Mouse (Mus musculus) MEL (cell line): ENCODE data around the gene Parva. TPM values are rescaled to one million over a fixed set of nuclear protein-coding genes. Genes with fewer than 3 reads are reported as not detected.

Source experiments
- DNase-seq: peaks from one replicate; pipeline ENCODE4 v3.0.0; 2011; ENCODE audit warnings: low read depth, low spot score
- H3K27ac ChIP-seq: 2 replicates; pipeline ENCODE4 v1.5.1; 2012; ENCODE audit warnings: low read depth, mild to moderate bottlenecking, control low read depth, low read length, moderate library complexity; ENCODE audit not compliant: control insufficient read depth
- H3K27me3 ChIP-seq, 2 experiments: fragments of 150-350 bp in 1 of 2; sonication (generic) in 1 of 2; 2 replicates each; pipeline ENCODE4 v1.6.1; 2012; ENCODE audit warnings: low read length in 2 of 2, mild to moderate bottlenecking in 2 of 2, improper control_type of control experiment in 1 of 2, moderate library complexity in 1 of 2; ENCODE audit not compliant: insufficient read depth in 2 of 2, control insufficient read depth in 1 of 2
- H3K36me3 ChIP-seq, 2 experiments: 2 replicates each; pipeline ENCODE4 v1.6.1; 2012 to 2014; ENCODE audit warnings: low read length in 2 of 2, improper control_type of control experiment in 1 of 2, inconsistent platforms in 1 of 2, mild to moderate bottlenecking in 1 of 2; ENCODE audit not compliant: insufficient read depth in 2 of 2, control insufficient read depth in 1 of 2
- H3K4me1 ChIP-seq, 2 experiments: fragments of 150-350 bp in 1 of 2; sonication (generic) in 1 of 2; 2 replicates each; pipeline ENCODE4 v1.6.1; 2012; ENCODE audit warnings: low read length in 2 of 2, improper control_type of control experiment in 1 of 2, mild to moderate bottlenecking in 1 of 2; ENCODE audit not compliant: insufficient read depth in 2 of 2, control insufficient read depth in 1 of 2
- H3K4me3 ChIP-seq, 2 experiments: fragments of 150-350 bp in 1 of 2; sonication (generic) in 1 of 2; 2 replicates each; pipeline ENCODE4 v1.5.1; 2012; ENCODE audit warnings: low read depth in 2 of 2, low read length in 2 of 2, mild to moderate bottlenecking in 2 of 2, moderate library complexity in 2 of 2, control low read depth in 1 of 2, improper control_type of control experiment in 1 of 2; ENCODE audit not compliant: control insufficient read depth in 1 of 2, insufficient read depth in 1 of 2
- H3K79me2 ChIP-seq: 2 replicates; pipeline ENCODE4 v1.6.1; 2012; ENCODE audit warnings: mild to moderate bottlenecking, low read length, moderate library complexity; ENCODE audit not compliant: control insufficient read depth, poor library complexity, insufficient read depth
- H3K9ac ChIP-seq: 2 replicates; pipeline ENCODE4 v1.6.1; 2012; ENCODE audit warnings: low read depth, mild to moderate bottlenecking, control low read depth, low read length, moderate library complexity; ENCODE audit not compliant: control insufficient read depth, poor library complexity, severe bottlenecking
- H3K9me3 ChIP-seq: fragments of 150-350 bp; sonication (generic); replicated peaks from 2 replicates; pipeline ENCODE4 v1.6.1; 2012; ENCODE audit warnings: mild to moderate bottlenecking, low read length, improper control_type of control experiment, moderate library complexity; ENCODE audit not compliant: insufficient read depth
- BHLHE40 ChIP-seq: IDR thresholded peaks from 2 replicates; pipeline ENCODE4 v1.6.1; 2012; ENCODE audit warnings: low read depth, mild to moderate bottlenecking, inconsistent platforms, low read length, improper control_type of control experiment, borderline replicate concordance
- CHD1 ChIP-seq: IDR thresholded peaks from 2 replicates; pipeline ENCODE4 v1.6.1; 2012; ENCODE audit warnings: low read depth, mild to moderate bottlenecking, inconsistent platforms, low read length, improper control_type of control experiment
- CHD2 ChIP-seq: IDR thresholded peaks from 2 replicates; pipeline ENCODE4 v1.6.1; 2011; ENCODE audit warnings: low read length, improper control_type of control experiment
- CTCF ChIP-seq, 3 experiments: IDR thresholded peaks in 2 of 3; conservative IDR thresholded peaks in 1 of 3; 2 replicates each; pipeline ENCODE4 v1.5.1; 2011 to 2012; ENCODE audit warnings: low read length in 3 of 3, low read depth in 2 of 3, mild to moderate bottlenecking in 2 of 3, improper control_type of control experiment in 1 of 3, inconsistent platforms in 1 of 3, mixed read lengths in 1 of 3, moderate library complexity in 1 of 3; ENCODE audit not compliant: control insufficient read depth in 1 of 3, insufficient read depth in 1 of 3, poor library complexity in 1 of 3, severe bottlenecking in 1 of 3
- ELF1 ChIP-seq: IDR thresholded peaks from 2 replicates; pipeline ENCODE4 v1.6.1; 2014; ENCODE audit warnings: low read depth, mild to moderate bottlenecking, inconsistent platforms, low read length, improper control_type of control experiment, moderate library complexity
- ETS1 ChIP-seq: IDR thresholded peaks from 2 replicates; pipeline ENCODE4 v1.6.1; 2012; ENCODE audit warnings: low read depth, mild to moderate bottlenecking, inconsistent platforms, low read length, improper control_type of control experiment, moderate library complexity
- GABPA ChIP-seq: IDR thresholded peaks from 2 replicates; pipeline ENCODE4 v1.6.1; 2012; ENCODE audit warnings: low read depth, mild to moderate bottlenecking, inconsistent platforms, low read length, improper control_type of control experiment, moderate library complexity
- HCFC1 ChIP-seq: IDR thresholded peaks from 2 replicates; pipeline ENCODE4 v1.6.1; 2012; ENCODE audit warnings: low read depth, mild to moderate bottlenecking, inconsistent platforms, low read length, improper control_type of control experiment, moderate library complexity
- KAT2A ChIP-seq: conservative IDR thresholded peaks from 2 replicates; pipeline ENCODE4 v1.6.1; 2012; ENCODE audit warnings: low read depth, low read length, improper control_type of control experiment, inconsistent platforms
- MAFK ChIP-seq: IDR thresholded peaks from 2 replicates; pipeline ENCODE4 v1.6.1; 2011; ENCODE audit warnings: low read depth, mild to moderate bottlenecking, low read length, improper control_type of control experiment, borderline replicate concordance
- MAZ ChIP-seq: IDR thresholded peaks from 2 replicates; pipeline ENCODE4 v1.6.1; 2012; ENCODE audit warnings: low read depth, mild to moderate bottlenecking, inconsistent platforms, low read length, improper control_type of control experiment
- NRF1 ChIP-seq: IDR thresholded peaks from 2 replicates; pipeline ENCODE4 v1.6.1; 2014; ENCODE audit warnings: low read depth, mild to moderate bottlenecking, inconsistent platforms, low read length, improper control_type of control experiment, moderate library complexity; ENCODE audit not compliant: poor library complexity, insufficient read depth, severe bottlenecking
- POLR2A ChIP-seq, 2 experiments: IDR thresholded peaks; 2 replicates each; pipeline ENCODE4 v1.6.1; 2011 to 2012; ENCODE audit warnings: low read length in 2 of 2, mild to moderate bottlenecking in 2 of 2, control low read depth in 1 of 2, improper control_type of control experiment in 1 of 2, low read depth in 1 of 2, moderate library complexity in 1 of 2; ENCODE audit not compliant: control insufficient read depth in 1 of 2, insufficient read depth in 1 of 2, poor library complexity in 1 of 2
- POLR2AphosphoS2 ChIP-seq: IDR thresholded peaks from 2 replicates; pipeline ENCODE4 v1.6.1; 2011; ENCODE audit warnings: low read length, improper control_type of control experiment
- POLR2AphosphoS5 ChIP-seq: IDR thresholded peaks from 2 replicates; pipeline ENCODE4 v1.6.1; 2012; ENCODE audit warnings: low read depth, borderline replicate concordance, mild to moderate bottlenecking, inconsistent platforms, low read length, moderate library complexity, mixed read lengths
- RCOR1 ChIP-seq: IDR thresholded peaks from 2 replicates; pipeline ENCODE4 v1.6.1; 2012; ENCODE audit warnings: low read depth, mild to moderate bottlenecking, inconsistent platforms, low read length, improper control_type of control experiment
- TBP ChIP-seq: IDR thresholded peaks from 2 replicates; pipeline ENCODE4 v1.8.0; 2011; ENCODE audit warnings: low read depth, low read length, improper control_type of control experiment
- TCF12 ChIP-seq: IDR thresholded peaks from 2 replicates; pipeline ENCODE4 v1.6.1; 2014; ENCODE audit warnings: low read depth, mild to moderate bottlenecking, inconsistent platforms, low read length, improper control_type of control experiment, moderate library complexity
- UBTF ChIP-seq: IDR thresholded peaks from 2 replicates; pipeline ENCODE4 v1.6.1; 2012; ENCODE audit warnings: low read depth, mild to moderate bottlenecking, inconsistent platforms, low read length, improper control_type of control experiment, moderate library complexity, borderline replicate concordance; ENCODE audit not compliant: insufficient read depth
- ZC3H11A ChIP-seq: IDR thresholded peaks from 2 replicates; pipeline ENCODE4 v1.6.1; 2012; ENCODE audit warnings: low read depth, mild to moderate bottlenecking, inconsistent platforms, low read length, improper control_type of control experiment
- ZKSCAN1 ChIP-seq: IDR thresholded peaks from 2 replicates; pipeline ENCODE4 v1.6.1; 2012; ENCODE audit warnings: low read depth, mild to moderate bottlenecking, inconsistent platforms, low read length, improper control_type of control experiment, moderate library complexity
- ZNF384 ChIP-seq: IDR thresholded peaks from 2 replicates; pipeline ENCODE4 v1.6.1; 2012; ENCODE audit warnings: low read depth, mild to moderate bottlenecking, inconsistent platforms, low read length, improper control_type of control experiment
- polyA plus RNA-seq, 2 experiments: library from polyadenylated mRNA; stranded (reverse) in 1 of 2; unstranded in 1 of 2; fragments of >175 nt in 1 of 2; fragments of >200 nt in 1 of 2; gene quantifications; 2 replicates each; pipeline versions ENCODE4 v1.2.1 to v1.2.4; 2012; ENCODE audit warnings: low replicate concordance in 2 of 2, low read depth in 1 of 2; ENCODE audit not compliant: insufficient read length in 2 of 2, insufficient read depth in 1 of 2, missing spikeins in 1 of 2
- total RNA-seq: library from RNA; depleted of rRNA; stranded (reverse); fragments of 300-350 nt; gene quantifications from 2 replicates; pipeline ENCODE4 v1.2.3, GENCODE M21; 2012

Gene Parva
- total and polyA plus RNA-seq, 3 experiments = not detected

GRCm38 (mm10) chr7:112463074-112463473, 35.8 kb downstream of the Parva start:
- no peaks in the 10 kb centered on the region for H3K9me3 ChIP-seq
- no peak for DNase-seq
- H3K79me2 ChIP-seq = no peaks in the 10 kb centered on the region
- H3K4me1 ChIP-seq = no peaks in the 10 kb centered on the region
- TF ChIP-seq TBP (no peak), MAFK (no peak), RCOR1 (no peak), CHD2 (no peak), ZC3H11A (no peak), MAZ (no peak), POLR2AphosphoS5 (no peak), KAT2A (no peak), ZNF384 (no peak), BHLHE40 (no peak), ZKSCAN1 (no peak), ELF1 (no peak), ETS1 (no peak), CTCF (IDR thresholded peaks at IDR 0.05 in 2 of 3, conservative IDR thresholded peaks at IDR 0.05 in 1 of 3; ENCODE audit: control insufficient read depth in 1 of 3, insufficient read depth in 1 of 3, low read depth in 2 of 3, low read length in 3 of 3, poor library complexity in 1 of 3, severe bottlenecking in 1 of 3) (no peak), UBTF (no peak)
- H3K27ac ChIP-seq = no peak overlapping the region
- no peak overlapping the region for H3K9ac ChIP-seq
- H3K36me3 ChIP-seq = no peaks in the 10 kb centered on the region
- no peaks in the 10 kb centered on the region for H3K27me3 ChIP-seq
- H3K4me3 ChIP-seq = no peak overlapping the region

GRCm38 (mm10) chr7:112465920-112466319, 38.6 kb downstream of the Parva start:
- Histone ChIP-seq H3K9me3 (no peaks in the 10 kb centered on the region), H3K9ac (no peak overlapping the region), H3K79me2 (no peaks in the 10 kb centered on the region), H3K4me3 (no peak overlapping the region), H3K27ac (no peak overlapping the region), H3K36me3 (no peaks in the 10 kb centered on the region), H3K27me3 (no peaks in the 10 kb centered on the region), H3K4me1 (no peaks in the 10 kb centered on the region)
- TF ChIP-seq POLR2A (IDR thresholded peaks at IDR 0.05; ENCODE audit: control insufficient read depth in 1 of 2, insufficient read depth in 1 of 2, low read depth in 1 of 2, low read length in 2 of 2, poor library complexity in 1 of 2) = no peak
- TF ChIP-seq CHD1 = no peak
- no peak for TF ChIP-seq CHD2
- no peak for TF ChIP-seq NRF1
- no peak for TF ChIP-seq HCFC1
- no peak for TF ChIP-seq POLR2AphosphoS2
- TF ChIP-seq TCF12 = no peak
- no peak for TF ChIP-seq GABPA
- DNase-seq = no peak
